Mouse (Mus musculus): Measurements from ENCODE around the gene Ube2g2. TPM values are rescaled to one million over a fixed set of nuclear protein-coding genes. Genes with fewer than 3 reads are reported as not detected.

The Ube2g2 gene
- total and polyA plus RNA-seq, 3 experiments = 37.4 to 55.0 (median 50.0) TPM

DNA sequence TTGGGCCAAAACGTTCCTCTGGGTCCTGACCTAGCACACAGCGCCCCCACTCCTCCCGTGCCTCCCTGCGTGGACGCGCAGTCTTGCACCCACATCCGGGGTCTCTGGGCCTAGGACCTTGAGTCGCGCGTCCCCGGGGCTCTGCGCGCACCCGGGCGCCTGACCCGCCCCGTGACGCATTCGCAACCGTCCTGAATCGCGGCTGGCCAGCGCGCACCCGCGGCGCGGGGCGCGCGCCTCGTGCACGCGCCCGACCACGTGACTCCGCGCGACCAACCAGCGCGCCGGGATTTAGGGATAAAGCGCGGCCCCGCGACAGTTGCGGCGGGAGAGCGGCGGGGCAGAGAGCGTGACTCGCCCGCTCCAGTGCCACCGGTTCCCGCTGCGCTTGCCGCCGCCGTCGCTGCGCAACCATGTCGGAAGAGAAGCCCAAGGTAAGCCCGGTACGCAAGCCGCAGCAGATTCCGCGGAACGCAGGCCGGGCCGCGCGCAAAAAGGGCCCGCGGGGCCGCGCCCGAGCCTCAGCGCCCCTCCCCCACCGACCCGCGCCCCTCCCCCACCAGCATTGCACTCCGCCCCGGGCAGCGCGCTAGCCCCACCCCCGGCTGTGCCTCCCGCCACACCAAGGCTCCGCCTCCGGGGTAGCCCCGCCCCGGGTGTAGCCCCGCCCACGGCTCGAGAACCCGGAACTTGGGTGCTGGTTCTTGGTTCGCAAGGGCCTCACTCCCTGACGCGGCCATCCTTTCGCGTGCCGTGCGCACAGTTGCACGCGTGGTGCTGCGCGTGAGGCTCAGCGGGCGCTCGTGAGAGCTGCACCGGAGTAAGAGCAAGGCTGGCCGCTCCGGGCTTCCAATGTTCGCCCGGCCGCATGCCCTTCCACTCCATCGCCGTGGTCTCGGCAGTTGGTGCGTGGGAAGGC lies 15.9 kb upstream of the Ube2g2 start, which contains the start of the genes Sumo3 and Gm49325:
TSS of gene Sumo3 (plus strand) at position 190 of the 919 bp plus-strand sequence.
TSS of gene Gm49325 (plus strand) at position 290 of the 919 bp plus-strand sequence.
- DNase-seq = peak; percentile 99

DNA sequence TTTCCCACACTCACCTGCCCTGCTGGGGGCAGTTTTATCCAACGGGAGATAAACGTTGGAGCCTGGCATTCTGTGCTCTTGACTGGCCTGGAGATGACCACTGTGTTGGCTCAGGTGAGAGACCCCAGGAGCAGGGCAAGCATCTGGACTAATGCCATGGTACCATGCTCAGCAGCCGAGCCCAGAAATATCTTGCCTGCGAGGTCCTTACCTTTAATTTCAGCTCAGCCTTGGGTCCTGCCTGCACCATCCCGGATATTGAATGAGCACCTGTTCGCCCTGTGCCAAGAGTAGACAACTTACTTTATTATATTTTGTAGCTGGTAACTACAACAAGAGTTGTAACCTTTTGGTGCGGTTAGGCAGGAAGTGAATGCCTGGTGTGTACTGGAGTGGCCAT lies 15.2 kb upstream of the Ube2g2 start:
- no peak for DNase-seq

DNA sequence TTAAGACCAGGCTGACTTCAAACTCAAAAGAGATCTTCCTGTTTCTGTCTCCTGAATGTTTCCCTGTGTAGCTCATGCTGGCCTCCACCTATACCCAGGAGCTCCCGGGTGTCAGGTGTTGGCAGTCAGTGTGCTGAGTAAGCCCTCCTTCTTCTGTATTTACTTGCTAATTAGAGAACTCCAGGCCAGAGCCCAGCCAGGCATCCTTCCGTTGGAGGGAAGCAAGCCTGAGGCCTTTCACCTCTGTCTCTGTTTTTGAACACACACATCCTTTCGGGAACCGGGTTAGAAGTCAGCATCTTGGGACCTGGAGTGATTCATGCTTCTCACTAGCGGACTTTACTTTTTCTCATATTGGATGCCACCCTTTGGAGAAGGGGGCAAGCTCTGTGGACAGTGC lies 14.6 kb upstream of the Ube2g2 start:
- no peak for DNase-seq

- DNase-seq = no peak
Measured at GRCm38 (mm10) chr10:77608589-77608988, 13.5 kb upstream of the Ube2g2 start.

- no peak for DNase-seq
Measured at GRCm38 (mm10) chr10:77610221-77610961, 11.7 kb upstream of the Ube2g2 start.

- peak; percentile 76 for DNase-seq
Measured at GRCm38 (mm10) chr10:77613409-77613808, 8.7 kb upstream of the Ube2g2 start.

- DNase-seq = no peak
Measured at GRCm38 (mm10) chr10:77615647-77616046, 6.4 kb upstream of the Ube2g2 start.

DNA sequence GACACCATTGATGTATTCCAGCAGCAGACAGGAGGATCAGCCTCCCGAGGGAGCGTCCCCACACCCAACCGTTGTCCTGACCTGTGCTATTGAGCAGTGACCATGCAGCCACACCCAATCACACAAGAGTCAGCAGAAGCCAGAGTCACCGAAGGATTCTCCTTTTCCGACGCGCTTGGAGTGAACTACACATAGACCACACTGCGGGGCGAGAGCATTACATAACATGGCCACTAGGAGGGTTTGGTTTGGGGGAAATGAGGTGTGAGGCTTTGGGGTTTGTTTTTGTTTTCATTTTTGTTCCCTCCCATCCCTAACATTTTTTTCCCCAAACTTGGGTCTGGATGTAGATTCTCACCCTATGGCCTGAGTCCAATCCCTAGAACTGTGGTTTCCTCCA lies 5.9 kb upstream of the Ube2g2 start:
- no peak for DNase-seq

DNA sequence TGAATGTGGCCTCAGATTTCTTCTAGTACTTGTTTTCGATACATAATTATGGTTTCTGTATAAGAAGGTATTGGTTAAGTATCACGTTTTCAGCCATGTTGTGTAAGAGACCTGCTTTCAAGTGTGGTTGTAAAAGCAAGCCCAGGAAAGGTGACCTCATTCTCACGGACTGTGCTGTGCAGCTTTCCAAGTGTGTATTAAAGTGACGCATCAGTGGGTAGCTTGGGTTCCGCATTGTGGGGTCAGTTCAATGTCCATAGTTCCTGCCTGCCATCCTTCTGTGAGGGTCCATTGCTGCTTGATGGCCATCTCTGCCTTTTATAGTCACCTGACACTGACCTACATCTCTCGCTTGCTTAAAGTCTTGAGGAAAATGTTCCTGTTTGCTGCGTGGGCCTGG lies 5.1 kb upstream of the Ube2g2 start:
- no peak for DNase-seq

DNA sequence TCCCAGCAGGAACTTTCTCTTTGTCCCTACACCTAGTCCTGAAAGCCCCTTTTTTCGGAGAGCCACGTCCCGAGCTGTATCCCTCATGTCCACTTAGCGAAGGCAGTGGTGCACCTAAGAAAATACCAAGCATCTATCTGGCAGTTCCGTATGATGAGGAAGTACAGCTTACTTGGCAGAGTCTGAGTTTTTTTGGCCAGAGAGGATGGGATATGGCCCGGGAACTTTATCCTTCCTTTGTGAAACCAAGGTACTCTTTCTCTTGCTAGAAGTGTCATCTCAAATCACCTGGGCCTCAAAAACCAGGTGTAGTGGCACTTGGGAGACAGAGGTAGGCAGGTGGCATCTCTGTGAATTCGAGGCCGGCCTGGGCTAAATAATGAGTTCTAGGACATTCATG lies 529 bp upstream of the Ube2g2 start:
- DNase-seq = no peak

- peak; percentile 48 for DNase-seq
Measured at GRCm38 (mm10) chr10:77623069-77623492, 1.0 kb downstream of the Ube2g2 start.

DNA sequence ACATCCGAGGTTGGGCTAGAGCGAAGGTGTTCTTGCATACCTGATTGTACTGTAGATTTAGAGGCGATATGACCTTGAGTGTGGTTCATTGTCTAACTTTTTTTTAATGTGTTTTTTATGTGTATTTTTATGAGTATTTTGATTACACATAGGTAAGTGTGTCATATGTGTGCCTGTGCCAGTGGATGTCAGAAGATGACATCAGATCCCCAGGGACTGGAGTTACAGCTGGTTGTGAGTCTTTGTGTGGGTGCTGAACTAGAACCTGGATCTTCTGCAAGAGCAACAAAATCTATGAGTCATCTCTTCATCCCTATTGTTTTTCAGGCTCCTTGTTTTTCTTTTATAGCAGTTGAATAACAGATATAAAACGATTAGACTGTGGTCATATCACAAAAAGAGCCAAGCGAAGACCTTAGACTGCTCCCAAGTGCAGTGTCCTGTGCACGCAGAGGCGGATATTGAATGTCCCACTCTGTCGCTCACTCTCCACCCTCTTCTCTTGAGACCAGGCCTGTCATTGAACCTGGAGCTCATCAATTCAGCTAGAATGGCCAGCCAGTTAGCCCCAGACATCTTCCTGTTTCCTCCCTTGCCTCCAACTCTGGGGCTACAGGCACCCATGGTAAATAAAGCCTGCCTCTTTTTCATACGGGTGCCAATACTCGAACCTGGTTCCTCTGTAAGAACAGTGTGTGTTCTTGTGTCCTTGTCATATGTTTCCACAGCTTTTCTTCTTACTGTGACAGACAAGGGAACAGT lies 1.7 kb downstream of the Ube2g2 start:
- no peak for DNase-seq

GRCm38 (mm10) chr10:77624570-77624995 lies 2.5 kb downstream of the Ube2g2 start:
- peak; percentile 39 for DNase-seq

DNA sequence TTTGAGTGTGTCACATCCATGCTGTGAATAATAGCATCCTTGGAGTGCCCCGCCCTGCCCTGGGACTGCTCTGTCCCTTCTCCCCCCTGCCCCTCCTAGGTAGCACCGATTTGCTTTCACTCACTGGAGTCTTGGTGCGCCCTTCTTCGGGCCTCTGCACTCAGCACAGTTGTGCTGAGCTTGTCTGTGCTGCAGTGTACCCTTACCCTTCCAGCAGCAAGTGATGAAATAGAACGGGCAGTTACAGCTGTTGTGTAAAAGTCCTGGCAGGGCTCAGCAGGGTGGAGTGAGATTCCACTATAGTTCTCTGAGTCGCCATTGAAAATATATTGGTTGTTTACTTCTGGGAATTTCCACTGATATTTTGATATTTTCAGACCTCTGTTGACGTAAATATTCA lies 4.0 kb downstream of the Ube2g2 start:
- DNase-seq = peak; percentile 29

GRCm38 (mm10) chr10:77626591-77626990 lies 4.5 kb downstream of the Ube2g2 start:
- no peak for DNase-seq

- DNase-seq = peak; percentile 75
Measured at GRCm38 (mm10) chr10:77627497-77627896, 5.4 kb downstream of the Ube2g2 start.

DNA sequence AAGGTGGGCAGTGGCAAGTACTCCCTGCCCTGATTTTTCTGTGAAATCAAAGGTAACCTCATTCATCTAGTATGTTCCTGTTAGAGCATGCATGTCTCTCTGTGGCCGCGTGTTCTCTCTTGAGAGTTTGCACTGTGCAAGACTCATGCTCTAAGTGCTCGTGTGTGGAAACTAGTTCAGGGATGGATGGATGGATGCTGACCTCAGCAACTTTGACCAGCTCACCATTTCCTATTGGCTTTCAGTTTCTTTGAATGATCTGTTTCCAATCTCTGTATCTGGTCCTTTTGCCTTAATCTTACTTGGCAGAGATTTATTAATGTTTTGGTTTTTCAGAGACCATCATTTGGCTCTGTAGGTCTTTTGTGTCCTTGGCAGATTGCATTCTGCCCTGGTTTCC lies 7.1 kb downstream of the Ube2g2 start:
- DNase-seq = no peak

DNA sequence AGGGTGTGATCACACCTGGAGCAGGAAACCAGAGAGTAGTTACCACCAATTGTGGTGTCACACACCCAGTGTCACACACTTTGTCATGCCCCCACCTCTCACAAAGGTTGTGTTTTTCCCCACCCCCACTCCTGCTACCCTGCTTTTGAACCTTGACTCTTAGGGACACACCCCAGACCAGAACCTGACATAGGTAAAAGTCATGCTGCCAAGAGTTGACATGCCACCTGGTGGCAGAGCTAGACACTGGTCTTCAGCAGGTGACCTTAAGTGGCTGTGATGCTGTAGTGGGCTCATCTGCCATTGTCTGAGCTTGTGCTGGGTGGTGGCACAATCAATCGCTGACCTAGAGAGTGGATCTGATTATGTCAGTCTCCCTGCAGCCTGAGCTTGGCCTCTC lies 7.9 kb downstream of the Ube2g2 start:
- no peak for DNase-seq

DNA sequence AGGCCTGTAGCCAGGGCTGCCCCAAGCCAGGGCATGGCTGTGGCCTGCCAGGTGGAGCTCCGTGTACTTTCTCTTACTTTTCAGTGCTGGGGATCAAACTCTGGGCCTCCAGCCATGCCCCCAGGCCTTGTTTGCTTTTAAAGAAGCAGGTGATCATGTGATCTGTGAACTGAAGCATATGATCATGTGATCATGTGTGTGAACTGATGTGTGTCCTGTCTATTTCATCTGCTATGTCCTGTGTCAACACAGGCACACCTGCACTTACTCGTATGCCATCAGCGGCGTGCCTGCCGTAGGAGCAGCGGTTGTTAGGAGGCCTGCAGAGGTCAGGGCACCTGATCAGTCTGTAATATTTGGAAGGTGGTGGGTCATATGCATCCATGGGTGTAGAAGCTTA lies 11.9 kb downstream of the Ube2g2 start:
- DNase-seq = no peak

DNA sequence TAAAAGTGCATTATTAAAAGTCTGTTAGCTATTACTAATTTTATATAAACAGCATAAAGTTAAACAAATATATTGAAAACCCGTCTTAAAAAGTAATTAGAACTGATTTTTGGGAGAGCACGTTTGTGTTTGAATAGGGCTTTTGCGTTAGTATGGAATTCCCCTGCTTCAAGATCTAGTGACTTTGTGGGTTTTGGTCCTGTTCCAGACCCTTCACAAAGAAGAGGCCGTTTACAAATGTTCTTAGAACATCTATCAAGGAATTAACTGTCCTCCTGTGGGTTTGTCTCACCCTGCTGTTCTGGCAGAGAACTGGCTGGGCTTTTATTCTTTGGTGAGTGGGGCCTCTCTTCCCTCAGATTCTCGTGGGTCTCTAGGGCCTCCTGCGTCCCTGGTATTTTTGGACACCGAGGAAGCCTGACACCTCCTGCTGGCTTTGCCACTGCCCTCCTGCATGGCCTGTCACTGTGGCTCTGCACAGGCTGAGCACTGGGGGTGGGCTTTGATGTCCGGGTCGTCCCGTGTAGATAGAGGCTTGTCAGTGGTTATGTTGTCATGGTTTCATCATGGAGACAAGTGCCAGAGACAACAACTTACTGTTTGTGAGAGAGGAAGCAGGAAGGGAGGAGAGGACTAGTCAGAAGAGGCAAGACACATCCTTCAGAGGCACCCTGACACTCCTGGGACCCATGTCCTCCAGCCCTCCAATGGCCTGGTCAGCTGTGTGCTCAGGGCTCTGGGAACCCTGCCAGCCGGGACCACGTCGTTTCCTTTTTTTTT lies 12.6 kb downstream of the Ube2g2 start:
- DNase-seq = no peak

- no peak for DNase-seq
Measured at GRCm38 (mm10) chr10:77636234-77636922, 14.3 kb downstream of the Ube2g2 start.

All from adrenal gland, adult 2 months (tissue).